Mouse (Mus musculus) layer of hippocampus, adult 11-12 months (tissue): ENCODE results near the gene Spag7.
A peak's percentile ranks its signal among the peaks of the same experiment; 100 is the strongest.

Source experiments
- DNase-seq: peaks from one replicate; pipeline ENCODE4 v3.0.0; 2022; ENCODE audit warnings: low spot score

The Spag7 gene

DNA sequence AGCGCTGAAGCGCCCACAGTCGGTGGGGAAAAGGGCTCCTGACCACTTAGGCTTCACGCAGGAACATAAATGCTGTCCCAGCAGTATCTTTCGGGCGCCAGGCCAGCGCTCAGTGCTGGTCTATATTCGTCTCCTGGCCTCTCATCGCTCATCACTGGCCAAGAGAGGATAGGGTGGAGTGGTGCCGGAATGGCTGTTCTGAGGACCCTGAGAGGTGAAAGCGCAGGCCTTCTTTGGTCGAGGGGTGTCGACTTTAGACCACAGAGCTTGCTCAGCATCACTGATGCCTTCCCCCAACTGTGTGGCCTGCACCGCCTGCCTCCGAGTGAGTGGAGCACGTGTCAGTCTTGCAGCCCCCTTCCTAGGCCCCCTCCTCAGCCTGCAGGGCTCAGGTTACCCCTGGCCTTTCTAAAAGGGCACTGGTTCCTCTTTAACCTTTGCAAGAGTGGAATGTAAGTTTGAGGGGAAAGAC lies 12.7 kb downstream of the Spag7 start:
- no peak for DNase-seq

DNA sequence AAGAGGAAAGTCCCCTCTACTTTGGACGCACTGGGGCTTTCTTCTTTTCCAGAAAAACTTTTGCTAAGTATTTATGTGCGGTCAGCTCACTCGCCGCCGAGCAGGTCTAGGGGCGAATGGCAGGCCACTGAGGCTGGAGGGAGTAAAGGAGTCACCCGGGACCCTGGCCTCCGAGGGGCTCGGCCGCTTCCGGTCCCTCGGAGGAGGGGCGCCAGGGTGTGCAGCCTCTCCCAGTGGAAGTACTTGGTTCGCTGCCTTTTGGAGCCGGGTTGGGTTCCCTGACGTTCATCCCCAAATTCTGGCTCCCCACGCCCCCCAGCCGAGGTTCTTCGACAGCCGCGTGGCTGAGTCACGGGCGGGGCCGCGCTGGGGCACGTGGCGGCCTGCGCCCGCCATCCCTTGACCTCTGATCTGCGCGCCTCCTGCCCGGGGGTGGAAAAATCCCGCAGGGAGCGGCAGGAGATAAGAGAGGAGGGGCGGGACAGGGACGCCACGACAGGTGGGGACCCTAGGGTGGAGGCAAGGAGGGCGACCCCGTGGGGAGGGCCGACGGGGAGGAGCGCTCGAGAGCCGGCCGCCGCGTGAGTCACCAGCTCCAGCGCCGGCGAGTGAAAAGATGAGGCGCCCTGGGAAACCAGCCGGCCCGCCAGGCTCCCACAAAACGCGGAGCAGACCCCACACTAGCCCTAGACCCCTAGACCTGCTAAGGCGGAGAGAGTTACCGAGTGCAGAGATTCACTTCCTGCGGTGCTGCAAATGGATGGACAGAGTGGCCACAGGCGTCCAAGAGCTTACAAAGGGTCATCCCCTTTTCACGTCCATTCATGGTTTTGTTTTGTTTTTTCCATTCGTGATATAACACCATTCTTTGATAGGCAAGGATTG lies 13.4 kb downstream of the Spag7 start:
- no peak for DNase-seq

DNA sequence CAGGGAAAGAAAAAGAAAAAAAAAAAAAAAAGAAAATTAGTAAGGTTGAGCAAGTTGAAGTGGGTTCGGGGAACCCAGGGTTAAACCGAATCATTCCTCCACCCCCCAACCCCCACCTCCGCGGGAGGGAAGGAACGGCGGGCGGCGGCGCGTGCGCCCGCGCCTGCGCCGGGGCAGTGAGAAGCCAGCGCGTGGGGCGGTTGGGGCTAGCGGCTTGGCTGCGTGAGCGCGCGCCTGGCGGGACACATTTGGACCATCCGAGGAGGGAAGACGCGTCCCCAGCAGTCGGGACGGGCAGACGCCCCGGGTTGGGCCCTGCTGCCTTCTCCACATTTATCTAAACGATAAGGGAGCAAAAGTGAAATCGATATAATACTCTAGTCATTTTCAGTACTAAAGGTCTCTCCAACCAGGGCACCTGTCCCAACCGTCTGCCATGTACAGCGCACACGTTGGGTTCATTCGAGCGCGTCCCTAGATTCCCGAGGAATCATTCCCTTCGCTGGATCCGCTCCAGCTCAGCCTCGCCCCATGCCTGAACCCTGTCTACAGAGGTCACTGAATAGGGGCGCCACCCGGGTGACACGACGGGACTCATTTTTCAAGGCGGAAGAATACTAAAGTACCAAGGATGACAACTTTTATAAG lies 14.2 kb downstream of the Spag7 start:
- DNase-seq, result peak; percentile 75

DNA sequence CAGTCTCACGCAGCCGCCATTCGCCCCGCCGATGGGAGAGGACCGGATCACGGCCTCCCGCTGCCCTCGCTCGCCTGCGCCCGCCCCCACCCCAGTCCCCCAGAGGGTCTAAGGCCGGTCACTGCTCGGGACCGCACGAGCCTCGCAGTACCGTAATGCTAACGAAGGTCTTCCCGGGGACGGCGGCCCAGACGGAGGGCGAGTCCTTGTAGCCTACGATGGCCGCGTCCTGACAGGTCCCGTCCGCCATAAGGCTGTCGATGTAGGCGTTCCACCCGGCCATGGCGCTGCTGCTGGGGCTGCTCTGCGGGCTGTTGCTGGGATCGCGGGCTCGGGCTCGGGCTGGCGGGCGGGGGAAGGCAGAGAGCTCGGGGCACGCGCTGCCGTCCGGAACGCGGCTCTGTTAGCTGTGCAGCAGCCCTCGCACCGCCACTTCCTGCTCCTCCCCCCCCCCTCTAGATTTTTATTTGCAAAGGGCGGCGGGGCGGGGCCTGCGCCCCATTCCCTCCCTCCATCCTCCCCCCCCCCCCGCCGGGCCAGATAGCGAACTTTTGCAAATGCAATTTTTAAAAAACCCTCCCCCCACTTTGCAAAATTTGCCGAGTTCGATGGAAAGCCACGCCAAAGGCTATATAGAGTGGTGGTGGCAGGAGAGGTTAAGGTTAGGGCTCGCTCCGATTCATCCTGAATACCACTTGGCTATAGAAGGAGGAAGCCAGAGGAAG lies 14.9 kb downstream of the Spag7 start, which contains the start of gene Pfn1:
TSS of gene Pfn1 (minus strand) at position 447 of the 725 bp plus-strand sequence.
- peak; percentile 68 for DNase-seq

DNA sequence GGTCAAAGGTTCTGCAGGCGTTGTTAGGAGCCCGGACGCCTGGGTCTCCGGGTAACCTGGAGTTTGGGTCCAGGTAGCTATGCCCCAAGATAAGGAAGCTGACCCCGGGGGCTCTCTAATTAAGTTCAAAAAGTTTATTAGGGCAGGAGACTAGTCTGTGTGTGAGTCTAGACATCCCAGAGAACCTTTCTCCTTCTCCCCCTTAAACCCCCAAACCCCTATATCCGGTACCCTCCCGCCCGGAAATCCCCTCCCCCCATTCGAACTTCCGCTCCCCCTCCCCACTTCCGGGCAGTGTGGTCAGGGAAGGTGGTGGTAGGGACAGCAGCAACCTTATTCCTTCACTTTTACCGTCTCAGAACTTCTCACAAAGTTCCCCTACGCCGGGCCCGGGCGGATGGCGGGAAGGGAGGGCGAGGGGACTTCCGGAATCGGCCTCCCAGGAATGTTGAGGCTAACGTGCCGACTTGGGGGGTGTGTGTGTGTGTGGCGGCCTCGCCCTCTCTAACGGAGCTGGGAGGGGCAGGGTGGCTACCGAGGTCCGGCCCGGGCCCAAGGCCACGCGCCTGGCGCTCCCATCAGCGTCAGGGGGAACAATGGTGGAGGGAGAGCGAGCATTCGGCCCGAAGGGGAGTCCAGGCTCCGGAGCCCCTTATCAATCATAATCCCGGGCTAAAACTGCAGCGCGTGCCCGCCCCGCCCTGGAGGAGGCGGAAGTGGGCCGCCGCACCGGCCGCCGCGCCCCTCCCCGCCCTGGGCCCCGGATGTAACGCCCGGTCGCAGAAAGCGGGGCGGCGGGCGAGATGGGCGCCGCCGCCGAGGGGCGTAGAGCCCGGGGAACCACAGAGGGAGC lies 15.6 kb downstream of the Spag7 start:
- peak; percentile 54 for DNase-seq

DNA sequence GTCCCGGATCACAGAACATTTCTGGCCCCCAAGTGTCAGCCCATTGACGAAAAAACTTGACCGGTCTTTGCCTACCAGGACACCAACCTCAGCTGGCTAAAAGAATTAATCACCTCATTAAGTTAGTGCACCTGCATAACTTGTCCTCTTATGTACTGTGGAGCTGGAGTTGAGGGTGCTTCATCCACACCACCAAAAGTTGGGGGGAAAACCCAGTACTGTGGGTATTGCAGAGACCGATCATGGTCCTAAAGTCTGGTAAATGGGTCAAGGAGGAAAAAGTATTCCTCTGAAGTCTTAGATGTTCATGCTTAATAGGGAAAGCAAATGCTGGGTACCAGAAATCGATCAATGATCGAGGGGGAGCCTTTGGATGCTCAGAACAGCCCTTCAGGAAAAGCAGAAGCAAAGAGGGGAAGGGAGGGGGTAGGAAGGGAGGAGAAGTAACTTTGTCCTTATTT lies 16.3 kb downstream of the Spag7 start:
- DNase-seq, result no peak

DNA sequence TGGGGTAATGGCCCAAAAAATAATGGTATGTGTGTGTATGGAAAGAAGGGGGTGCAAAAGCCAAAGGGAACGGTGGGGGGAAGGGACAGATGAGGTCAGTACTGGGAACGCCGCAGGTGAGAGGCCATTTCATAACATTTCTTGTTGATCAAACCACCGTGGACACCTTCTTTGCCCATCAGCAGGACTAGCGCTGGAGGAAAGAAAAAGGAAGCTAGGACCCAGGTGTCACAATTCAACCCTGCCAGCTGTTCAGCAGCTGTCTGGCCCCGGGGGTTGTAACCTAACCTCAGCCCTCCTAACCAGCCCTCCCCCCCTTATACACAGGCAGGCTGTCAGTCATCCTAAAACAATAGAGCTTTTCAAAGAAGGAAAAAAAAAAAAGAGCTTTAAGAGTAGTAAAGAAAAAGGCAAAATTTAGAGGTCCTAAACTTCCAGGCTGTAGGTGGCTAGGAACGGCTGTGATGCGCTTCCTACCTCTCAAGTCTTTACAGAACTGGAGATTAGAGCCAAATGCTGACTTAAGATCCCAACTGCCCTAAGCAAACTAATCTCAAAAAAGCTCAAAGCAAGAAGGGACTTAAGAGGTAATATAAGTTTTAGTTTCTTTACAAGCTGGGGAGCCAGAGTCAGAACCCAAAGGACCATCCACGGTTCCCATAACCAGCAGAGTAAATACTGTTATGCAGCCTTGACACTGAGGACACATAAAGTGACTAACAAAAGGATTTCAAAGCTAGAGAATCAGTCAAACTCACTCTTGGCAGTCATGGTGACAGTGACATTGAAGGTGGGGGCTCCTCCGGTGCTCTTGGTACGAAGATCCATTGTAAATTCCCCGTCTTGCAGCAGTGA lies 17.0 kb downstream of the Spag7 start:
- DNase-seq, result peak; percentile 8

DNA sequence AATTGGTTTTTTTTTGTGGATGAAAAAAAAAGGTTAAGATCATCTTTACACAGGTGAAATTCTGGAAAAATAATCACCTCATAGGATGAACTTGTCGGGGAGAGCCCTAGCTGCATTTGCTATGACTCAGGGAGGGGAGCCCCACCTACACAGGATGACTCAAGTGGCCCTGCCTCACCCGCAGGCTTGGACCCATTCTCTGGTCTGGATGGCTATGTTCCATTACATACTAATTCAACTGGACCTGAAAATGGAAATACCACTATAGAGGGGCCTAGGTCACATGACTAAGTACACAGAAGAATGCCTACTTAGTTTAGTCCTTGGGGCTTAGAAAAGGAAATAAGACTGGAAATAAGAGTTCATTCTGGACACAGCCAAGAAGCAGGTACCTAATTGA lies 17.8 kb downstream of the Spag7 start:
- peak; percentile 3 for DNase-seq

DNA sequence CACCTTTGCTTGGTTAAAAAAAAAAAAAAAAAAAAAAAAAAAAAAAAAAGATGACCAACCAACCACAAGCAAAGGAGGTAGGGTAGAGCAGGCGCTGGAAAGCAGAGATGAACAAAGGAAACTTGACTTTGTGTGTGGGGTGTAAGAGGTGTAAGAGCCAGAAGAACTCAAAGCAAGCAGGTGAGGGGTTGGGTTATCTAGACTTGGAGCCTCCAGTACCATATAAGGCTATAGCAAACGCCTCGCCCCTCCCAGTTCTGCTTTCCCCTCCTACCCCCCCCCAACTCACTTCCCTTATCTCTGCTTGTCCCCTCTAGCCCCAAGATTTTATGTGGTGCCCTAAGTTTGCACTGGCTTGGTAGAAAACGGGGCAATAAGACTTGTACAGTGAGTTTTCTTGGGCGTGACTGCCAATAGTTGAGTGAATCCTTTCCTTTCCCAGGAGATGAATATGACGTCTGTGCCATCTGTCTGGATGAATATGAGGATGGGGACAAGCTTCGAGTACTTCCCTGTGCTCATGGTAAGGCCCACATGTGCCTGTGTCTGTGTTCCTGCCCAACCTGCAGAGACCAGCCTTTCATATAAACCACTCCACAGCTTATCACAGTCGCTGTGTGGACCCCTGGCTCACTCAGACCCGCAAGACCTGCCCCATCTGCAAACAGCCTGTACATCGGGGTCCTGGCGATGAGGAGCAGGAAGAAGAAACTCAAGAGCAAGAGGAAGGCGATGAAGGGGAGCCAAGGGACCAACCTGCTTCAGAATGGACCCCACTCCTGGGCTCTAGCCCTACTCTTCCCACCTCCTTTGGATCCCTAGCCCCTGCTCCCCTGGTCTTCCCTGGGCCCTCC lies 18.7 kb downstream of the Spag7 start:
- peak; percentile 5 for DNase-seq

DNA sequence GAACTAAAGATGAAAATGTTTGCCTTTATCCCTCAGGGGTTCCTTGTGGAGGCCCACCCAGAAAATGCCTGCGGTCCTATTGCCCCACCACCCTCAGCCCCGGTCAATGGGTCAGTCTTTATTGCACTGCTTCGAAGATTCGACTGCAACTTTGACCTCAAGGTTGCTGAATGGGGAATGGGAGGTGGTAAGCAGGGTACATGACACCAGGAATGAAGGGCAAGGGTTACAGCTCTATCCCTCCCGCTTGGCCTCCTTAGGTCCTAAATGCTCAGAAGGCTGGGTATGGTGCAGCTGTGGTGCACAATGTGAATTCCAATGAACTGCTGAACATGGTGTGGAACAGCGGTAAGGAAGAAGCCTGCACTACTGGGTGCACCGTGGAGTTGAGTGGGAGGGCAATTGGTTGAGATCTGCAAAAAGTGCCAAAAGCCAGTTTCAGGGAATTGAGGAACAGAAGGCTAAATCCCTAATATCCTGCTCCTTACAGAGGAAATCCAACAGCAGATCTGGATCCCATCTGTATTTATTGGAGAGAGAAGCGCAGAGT lies 20.0 kb downstream of the Spag7 start:
- peak; percentile 11 for DNase-seq

DNA sequence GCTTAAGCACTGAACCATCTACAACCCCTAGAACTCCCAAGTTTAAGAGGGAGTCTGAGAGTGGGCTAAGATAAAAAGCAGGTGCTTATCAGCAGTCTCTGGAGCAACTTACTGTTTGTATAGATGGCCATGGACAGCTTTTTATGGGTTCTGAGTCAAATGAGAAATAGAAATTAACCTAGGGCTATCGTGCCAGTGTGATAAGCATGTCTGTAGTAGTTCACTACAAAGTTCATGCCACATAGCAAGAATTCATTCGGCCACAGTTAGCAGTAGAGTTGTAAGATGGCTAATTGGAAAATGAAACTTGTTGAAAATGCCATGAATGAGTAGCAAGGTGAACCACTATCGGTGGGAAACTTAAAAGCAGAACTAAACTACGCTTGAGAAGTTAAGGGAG lies 20.7 kb downstream of the Spag7 start:
- DNase-seq, result no peak

DNA sequence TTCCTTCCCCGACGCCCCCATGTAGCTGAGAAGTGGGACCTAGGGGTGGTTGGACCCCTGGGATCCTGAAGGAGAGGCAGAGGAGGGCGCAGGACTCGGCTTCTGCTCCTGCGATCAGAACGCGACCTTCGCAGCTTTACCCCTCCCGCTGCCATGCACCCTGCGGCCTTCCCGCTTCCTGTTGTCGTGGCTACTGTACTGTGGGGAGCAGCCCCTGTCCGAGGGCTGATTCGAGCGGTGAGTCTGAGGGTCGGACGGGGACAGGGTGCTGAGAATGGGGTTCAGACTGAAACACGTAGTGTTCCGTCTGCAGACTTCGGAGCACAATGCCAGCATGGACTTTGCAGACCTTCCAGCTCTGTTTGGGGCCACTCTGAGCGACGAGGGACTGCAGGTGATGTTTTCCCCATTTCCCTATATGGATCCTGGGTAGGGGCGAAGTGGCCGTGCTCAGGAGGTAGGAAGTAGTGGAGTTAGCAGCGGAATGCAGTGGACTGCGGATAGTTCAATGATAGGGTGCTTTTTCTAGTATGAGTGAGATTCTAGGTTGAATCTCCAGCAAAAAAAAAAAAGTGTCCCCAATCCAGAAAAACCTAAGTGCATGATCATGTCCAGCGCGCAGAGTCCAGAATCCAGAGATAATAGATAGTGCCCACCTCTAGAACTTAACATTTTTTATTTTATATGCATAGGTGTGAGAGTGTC lies 21.3 kb downstream of the Spag7 start:
- no peak for DNase-seq

DNA sequence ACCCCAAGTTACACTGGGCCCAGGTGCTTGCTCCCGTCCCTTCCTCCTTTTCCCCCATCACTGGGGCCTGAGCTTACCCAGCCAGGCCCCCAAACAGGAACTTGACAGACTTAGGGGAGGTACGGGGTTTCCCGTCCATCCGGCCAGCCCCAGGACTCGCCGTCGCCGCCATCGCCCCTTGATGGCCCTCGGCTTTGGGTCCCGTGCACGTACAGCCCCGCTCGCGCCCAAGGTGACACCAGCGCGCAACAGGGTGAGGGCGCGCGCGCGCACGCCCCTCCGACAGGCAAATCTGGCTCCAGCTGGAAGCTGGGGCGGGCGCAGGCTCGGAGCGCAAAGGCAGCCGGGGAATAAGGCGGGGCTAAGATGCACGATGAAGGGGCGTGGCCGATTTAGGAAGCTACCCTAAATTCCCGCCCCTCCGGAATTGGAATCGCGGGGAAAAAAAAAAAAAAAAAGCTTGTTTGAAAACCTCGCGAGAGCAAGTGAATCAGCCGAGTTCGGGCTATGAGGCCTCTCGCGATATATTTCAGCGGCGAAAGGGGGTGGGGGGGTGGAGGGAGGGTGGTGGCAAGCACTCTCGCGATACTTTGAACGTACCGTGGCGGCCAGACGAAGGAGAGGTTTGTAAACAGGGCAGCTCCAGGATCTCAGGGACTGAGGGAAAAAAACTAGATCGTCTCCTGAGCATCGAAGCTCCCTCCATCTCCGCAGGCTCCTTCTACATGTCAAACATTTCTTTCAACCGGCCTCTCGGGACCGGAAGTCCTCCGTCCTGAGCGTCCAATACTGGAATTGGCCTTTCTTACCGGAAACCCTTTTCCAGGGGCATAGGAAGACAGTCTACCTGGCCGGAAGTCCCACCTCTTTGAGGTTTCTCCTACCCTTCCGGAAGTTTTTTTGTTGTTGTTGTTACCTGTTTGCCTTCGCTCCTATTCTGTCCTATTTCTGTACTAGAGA lies 22.2 kb downstream of the Spag7 start, which contains the start of the genes Rnf167 and Slc25a11:
TSS of gene Rnf167 (plus strand) at position 545 of the 960 bp plus-strand sequence.
TSS of gene Slc25a11 (minus strand) at position 789 of the 960 bp plus-strand sequence.
- peak; percentile 97 for DNase-seq

DNA sequence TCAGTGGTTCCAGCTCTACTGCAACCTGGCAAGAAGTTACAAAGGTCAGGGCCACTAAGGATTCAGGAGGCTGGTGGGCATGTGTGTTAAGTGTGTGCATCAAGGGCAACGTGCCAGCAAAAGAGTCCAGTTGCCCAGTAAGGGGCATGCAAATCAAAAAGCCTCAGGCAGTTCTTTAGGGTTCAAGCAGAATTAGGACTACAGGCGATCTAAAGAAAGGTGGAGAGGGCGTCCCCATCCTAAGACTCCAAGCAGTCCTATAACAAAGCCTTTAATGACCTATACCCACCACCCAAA lies 23.0 kb downstream of the Spag7 start:
- no peak for DNase-seq

DNA sequence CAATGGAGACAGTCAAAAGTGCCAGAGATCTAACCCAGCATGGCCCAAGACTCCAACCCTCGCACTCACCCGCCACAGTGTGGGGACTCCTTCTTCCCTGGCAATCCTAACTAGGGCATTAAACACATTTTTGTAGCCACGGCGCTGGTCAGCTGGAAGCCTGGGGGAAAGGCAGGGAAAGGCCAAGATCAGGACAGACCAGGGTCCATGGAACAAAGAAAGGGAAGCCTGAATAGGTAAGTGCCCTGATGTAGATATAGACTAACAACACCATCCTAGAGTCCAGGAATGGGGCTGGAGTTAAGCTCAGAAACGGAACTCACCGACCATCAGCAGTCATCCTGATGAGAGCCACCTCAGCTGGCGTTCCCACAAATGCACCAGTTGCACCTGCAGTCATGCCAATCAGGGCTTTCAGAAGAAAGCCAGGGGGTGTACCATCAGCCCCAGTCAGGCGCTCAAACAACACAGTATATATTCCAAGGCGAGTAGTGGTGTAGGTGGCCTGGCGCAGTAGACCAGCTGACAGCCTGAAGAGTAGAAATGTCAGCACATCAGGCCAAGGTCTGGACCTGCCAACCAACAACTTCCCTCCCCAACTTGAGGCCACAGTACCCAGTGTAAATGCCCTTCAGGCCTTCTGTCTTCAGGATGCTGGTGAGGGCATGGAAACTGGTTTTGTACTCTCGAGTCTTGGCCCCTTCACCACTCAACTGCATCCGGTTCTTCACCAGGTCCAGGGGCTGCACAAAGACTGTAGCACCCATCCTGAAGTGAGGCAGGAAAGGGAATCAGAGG lies 23.6 kb downstream of the Spag7 start:
- no peak for DNase-seq

DNA sequence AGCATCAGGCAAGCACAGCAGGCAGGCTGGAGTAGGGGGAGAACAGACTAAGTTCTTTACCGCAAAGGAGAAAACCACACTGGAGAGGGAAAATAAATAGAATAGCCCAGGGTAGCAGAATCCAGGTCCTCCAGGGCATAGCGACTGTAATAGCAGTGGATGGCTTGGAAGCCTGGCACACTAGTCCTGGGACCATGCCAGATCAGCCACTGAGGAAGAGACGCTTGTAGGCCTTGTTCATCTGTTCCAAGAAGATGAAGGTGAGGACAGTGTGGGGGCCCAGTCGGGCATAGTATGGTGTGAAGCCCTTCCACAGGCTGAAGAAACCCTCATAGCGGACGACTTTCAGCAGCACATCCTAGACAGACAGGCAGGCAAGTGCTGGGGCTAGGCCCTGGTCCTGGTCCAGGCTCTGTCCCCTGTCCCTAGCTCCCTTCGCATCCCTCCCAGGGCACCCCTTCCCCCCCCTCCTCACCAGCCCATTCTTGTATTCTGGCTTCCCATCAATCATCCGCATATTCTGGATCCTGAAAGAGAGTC lies 24.6 kb downstream of the Spag7 start:
- DNase-seq, result no peak
